Mouse (Mus musculus) CD4-positive, CD25-positive, alpha-beta regulatory T cell, adult 4 months (primary cell): Measurements from ENCODE around the gene Actg1. TPM values are rescaled to one million over a fixed set of nuclear protein-coding genes. Genes with fewer than 3 reads are reported as not detected.

Experiments
- ATAC-seq: one replicate; pipeline ENCODE4 v1.8.0; 2017
- polyA plus RNA-seq, 2 experiments: library from polyadenylated mRNA; unstranded; fragments of 100-300 nt; shearing (Covaris generic); gene quantifications; one replicate each; pipeline ENCODE4 v1.2.1; 2017

The Actg1 gene
- polyA plus RNA-seq, 2 experiments from 2014 or later: 2,387 to 3,192 TPM

DNA sequence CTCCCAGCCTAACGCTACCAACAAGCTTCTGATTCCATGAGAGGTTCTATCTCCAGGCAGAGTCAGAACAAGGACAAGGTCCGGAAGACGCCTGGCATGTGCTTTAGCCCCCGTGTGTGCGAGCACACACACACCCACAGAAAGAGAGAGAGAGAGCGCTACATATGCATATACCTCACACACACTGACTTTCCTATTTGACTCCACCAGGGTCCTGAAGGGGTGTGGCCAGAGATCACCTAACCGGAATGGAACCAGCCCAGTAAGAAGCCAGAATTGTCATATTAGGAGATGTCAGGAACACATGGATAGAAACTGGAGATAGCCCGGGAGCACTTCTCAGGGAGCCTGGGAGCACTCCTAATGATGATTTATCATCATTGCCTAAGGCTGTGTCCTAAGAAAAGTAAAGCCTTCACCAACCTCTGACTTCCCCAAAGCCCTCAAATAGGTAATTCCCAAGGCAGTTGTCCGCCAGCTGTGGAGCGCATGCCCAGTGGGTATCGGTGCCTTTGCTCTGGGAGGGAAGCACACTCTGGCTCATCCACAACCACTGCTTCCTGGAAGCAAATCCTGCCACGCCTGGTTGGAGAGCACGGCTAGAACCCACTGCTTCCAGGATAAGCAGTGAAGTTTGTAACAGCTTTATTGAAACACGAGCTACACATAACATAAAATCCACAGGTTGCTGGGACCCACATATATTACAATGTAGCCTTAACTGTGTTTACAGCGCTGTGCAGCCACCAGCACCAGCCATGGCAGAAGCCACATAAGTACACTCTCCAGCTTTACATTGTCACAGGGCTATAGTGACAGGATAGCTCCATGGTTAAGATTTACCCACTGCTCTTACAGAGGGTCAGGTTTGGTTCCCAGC is 39.7 kb downstream of the Actg1 start:
- no peak for ATAC-seq

DNA sequence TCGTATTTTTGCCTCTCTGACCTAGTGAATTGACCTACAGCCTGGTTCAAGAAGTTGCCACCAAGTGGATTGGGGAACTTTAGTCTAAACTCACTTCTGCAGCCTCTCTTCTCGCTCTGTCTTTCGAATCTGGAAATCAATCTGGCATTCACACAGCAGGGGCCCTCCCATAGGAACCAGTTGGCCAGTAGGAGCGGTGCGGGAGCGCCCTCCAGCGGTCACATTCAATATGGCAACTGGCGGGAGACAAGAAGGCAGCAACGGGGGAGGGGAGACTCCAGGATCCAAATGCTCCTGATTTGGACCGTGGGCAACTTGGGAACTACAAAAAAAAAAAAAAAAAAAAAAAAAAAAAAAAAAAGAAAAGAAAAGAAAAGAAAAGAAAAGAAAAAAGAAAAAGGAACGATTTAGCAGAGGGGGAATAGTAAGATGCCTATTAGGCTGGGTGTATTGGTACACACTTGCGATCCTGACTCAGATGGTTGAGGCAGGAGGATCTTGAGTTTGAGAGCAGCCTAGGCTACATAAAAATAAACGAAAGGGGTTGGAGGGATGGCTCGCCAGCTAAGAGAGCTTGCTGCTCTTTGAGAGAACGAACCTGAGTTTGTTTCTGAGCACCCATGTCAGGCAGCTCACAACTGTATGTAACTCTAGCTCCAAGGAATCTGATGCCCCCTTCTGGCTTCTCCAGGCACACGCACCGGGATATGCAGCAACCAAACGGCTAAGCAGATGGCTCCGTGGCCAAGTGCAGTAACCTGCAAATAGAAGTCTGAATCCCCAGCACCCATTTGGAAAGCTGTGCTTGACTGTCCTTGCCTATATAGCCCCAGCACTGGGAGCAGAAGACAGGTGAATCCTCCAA is 40.5 kb downstream of the Actg1 start:
- peak; percentile 25 for ATAC-seq

DNA sequence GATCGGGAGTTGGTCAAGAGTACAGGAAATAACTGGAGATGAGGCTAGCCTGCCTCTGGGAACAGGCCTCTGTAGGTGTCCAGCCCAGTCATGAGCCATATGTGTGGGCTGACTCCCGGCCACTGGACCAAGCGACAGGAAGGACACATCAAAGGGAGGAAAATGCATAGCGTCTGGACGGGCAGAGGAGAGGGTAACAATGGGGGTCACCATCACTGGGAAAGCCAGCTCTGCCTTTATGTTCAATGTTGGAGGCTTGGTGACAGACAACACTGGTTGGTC is 41.3 kb downstream of the Actg1 start:
- no peak for ATAC-seq

DNA sequence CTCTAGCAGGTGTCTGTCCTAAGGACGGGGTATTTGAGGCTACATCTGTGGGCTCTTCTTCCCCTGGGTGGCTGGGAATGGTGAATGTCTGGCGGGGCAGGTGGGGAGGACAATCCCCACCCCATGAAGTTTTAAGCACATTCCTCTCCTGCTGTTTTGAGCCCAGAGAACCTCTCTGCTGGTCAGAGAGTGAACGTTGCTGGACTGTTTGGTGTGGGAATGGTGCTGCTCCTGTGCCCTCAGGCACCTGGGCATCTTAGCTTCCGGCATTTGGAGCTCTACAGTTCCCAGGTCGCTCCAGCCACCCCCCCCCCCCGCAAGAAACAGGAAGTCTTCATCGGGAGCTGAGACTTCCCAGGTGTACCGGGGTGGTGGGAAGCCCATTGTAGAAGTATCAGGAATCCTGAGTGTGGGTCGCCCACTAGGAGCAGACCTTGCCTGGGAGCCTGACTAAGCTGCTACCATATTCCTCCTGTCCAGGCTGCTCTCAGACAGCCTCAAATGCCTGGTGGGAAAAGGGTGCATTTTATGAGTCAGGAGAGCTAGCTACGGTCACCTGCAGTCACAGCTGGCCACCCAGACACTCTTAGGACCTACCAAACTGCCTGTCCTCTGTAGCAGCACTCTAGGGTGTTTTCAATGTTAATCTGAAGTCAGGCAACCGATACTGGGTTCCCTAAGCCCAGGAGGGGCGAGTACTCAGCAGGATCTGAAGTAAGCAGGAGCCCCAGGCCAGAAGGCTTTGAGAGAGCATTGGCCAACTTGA is 41.8 kb downstream of the Actg1 start:
- no peak for ATAC-seq

DNA sequence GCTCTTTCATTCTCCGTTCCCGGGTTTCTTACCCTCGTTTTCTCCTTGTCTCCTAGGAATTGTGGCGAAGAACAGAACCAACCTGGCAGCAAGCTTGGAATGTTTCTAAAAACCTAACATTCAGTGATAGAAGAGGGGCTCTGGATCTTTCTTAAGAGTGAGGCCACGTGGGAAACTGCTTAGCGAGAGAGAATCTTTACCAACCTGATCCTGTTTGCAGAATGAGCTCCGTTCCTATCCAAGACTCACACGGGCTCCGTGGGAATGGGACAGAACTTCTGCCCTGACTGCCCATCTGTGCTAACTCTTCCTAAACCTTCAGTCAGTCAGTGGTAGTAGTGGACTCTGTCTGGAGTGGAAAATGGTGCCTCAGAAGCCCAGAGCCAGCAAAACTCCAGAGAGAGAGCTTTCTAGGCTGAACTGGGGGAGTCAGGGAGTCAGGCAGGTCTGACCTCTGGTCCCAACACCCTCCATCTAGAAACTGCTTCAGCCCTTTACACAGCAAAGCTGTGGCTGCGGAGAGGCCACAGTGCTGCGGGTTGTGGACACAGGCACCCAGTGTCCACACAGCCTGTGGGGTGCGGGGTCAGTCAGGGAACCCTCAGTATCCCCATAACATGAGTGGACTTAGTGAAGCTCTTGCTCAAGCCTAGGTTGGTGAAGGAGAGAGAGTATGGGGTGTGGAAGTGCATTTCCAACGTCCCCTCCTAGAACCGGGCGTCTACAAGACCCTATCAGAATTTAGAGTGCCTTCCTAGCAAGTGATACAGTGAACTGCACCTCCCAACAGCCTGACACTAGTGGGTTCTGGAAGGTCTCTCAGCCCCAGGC is 42.6 kb downstream of the Actg1 start:
- no peak for ATAC-seq

DNA sequence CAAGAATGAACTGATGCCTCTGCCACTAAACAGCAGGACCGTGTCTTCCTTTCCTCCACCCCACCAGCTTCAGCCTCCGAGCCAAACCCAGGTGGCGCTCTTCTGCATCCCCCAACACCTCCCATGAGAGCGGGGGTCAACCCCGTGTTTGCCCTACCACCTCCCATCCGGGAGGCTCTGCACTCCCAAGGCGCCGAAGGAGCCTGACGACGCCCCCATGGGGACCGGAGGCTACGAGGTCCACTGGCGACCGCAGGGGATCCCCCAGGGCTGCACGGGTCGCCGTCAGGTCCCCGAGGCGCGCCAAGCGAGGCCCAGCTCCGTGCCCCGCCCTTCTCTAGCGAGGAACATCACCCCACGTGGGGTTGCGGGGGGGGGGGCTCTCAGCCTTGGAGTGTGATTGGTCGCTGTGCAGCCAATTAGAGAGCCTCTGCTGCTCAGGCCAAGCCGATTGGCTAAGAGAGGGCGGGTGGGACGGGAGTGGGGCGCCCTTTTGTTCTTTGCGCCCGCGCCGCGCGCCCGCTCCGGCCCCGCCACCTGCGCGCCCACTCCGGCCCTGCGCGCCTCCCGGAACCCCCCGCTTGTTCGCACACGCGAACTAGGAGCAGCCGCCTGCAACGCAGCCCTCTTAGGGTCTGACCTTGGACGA is 43.3 kb downstream of the Actg1 start:
- peak; percentile 97 for ATAC-seq

DNA sequence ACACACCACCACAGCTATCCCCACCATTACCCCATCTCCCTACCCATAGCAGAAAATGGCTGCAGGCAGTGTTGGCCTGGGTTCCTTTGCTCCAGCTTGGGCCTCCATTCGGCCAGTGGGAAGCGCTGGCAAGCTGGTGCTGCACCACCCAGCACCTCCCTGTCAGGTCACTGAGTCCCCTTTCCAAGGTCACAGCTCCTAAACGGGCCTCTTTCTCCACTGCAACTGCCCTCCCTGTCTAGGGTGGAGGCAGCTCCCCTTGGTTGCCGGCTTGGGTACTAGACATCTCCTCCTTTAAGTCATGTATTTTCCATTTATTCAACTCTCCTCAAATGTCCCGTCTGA is 44.0 kb downstream of the Actg1 start:
- no peak for ATAC-seq

DNA sequence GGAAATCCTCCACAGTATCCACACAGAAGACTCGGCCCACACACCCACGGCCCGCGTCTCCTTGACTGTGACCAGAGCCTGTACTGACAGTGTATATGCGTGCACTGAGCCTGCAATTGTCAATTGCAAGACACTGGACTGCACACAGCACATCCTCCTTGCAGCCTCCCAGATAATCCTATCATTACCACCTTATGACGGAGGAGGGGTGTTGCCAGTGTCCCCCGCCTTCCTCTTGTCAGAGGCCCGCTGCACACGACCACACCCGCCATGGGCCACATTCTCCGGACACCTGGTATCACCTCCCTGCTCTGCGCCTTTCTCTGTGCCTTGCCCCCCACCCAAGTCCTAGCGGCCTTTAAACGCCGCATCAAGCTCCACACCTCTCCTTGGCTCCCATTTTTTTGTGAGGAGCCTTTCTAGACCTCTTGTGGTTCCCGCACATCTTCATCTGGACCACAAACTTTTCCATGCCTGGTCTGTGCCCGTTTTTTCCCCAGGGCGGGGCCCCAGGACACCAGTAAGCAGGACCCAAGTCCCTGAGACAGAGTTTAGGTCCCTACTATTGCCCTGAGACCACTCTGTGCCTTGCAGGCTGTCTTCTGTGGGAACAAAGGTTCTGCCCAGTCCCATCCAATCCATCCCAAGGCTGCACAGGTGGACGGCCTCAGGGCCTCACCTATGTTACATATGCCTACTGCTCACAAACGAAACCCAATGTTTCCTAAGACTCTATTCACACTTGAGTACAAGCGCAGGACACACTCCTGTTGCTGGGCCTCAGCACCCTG is 44.6 kb downstream of the Actg1 start:
- no peak for ATAC-seq

DNA sequence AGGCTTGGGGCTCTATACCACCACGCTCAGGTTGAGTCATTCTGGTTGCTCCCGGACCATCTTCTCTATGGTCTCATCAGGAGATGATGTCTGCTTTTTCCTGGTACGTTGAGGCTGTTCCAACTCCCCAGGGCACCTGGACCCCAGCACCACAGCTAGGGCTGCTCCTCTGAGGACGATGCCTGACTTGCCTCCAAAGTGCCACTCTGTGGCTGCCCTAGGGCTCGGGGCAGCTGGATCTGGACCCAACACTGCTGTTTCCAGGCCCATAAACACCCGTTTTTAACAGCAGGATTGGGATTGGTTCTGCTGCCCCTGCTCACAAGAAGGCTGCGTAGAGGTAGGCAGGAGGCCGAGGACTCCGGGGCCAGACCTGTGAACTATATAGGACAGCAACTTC is 45.2 kb downstream of the Actg1 start:
- ATAC-seq: no peak

DNA sequence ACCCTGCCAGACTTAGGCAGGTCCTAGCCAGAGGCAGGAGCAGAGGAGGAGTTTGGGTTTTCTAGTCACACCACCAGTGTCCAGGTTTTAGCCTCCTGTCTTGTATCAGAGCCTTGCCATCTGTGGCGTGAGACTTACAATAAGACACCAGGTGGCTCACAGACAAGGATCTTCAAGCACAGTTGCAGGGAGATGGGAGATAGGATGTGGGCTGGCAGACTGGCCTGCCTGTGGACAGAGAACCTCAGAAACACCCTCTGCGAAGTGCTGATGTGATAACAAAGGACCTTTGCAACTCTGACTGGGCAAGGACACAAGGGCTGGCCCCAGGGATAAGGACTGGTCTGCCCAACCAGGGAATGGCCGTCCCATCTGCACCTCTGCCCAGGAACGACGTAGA is 48.9 kb downstream of the Actg1 start:
- ATAC-seq: no peak

DNA sequence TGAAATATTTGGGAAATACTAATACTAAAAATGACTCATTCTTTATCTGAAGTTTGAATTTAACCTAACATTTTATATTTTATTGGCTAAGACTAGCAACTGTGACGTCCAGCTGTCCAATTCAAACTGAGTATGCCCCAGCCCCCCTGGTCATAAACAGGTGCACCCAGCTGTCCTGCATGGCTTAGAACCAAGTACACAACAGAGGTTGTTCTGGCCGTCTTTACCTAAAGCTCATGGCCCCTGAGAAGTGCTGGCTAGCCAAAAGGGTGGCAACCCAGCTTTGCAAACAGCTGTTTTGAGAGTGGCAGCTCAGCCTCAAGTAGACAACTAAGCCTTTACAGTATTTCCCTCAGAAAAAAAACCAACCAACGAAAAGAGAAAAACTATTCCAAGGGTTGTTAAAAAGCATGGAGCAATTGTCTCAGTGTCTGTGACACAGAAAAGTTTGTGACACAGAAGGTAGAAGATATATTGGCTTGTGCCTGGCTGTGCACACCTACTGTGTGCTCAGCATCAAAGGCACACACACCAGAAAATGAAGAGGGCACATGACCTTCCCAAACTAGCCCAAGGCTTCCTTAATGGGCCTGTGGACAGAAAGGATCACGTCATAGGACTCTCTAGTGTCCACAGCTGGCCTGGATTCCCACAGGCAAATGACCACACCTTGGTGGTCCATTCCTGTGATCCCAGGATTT is 49.8 kb downstream of the Actg1 start:
- no peak for ATAC-seq

DNA sequence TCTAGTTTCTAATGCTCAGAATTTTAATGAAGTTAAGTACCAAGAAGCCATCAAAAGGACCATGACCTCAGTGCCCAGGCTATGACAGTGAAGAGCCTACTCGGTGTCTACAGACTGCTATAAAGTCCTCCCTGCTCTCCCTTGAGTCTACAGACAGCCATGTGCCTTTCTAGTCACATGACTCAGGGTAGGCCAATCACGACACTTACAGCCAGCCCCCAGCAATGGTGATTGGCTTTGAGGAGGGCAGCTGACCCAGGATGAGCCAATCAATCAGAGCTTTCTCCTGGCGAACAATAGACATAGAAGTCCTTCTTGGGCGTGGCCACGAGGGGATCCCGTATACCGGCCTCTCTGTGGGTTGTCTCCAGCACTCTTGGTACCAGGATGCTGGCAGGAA is 50.6 kb downstream of the Actg1 start:
- ATAC-seq: no peak

DNA sequence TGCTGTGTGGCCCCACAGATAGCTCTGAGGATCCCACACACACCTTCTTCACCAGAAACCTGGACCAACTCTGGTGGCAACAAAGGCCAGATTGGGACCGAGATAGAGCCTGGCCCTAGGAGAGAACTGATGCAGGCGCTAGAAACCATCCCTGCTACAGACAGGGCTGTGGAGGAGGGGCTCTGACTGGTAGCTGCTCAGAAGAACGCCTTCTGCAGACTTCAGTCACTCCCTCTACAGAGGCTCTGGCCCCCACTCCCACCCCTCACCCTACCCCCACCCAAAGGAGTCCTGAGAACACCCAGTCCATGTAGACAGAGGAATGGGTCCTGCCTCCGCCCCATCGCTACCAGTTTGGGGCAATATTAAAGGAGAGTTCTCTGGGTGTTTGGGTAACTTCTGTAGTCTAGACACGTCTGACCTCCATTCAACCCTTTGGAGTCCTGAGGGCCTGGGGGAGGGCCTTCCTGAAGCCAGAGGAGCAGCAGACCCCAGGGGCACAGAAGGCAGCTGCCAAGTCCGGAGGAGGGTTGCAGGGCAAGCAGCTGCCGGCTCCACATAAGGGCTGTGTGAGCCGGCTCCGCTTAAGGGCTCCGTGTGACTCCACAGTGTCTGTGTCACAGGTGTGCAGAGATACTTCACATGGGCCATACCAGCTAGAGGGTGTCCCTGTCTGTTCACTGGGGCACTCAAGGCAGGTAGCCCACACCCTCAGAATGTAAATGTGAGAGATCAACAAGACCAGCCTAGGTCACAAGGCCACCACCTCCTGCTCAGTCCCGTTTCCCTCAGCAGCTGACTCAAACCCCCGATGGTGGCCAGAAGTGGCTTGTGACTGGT is 51.8 kb downstream of the Actg1 start:
- ATAC-seq: no peak

Other genes with a start within 250 kb of the Actg1 start
- 10 to 100 TPM in 1 of 2 experiments, 1 to 10 TPM in 1; 9.2 to 12.1 TPM for gene Tepsin, start 249.8 kb downstream of the Actg1 start, polyA plus RNA-seq
- gene Ndufaf8, start 249.6 kb downstream of the Actg1 start, polyA plus RNA-seq: 10 to 100 TPM; 77.9 to 85.0 TPM
- gene Slc38a10, start 197.2 kb downstream of the Actg1 start, polyA plus RNA-seq: 10 to 100 TPM; 34.8 to 49.2 TPM
- gene Bahcc1, start 115.6 kb downstream of the Actg1 start, polyA plus RNA-seq: not detected
- under 1 TPM; 0.67 to 0.99 TPM for gene Fscn2, start 13.0 kb upstream of the Actg1 start, polyA plus RNA-seq
- 10 to 100 TPM; 17.8 to 27.0 TPM for gene Faap100, start 30.2 kb upstream of the Actg1 start, polyA plus RNA-seq
- gene Nploc4, start 89.2 kb upstream of the Actg1 start, polyA plus RNA-seq: 10 to 100 TPM in 1 of 2 experiments, 1 to 10 TPM in 1; 9.5 to 11.0 TPM
- gene Tspan10, start 94.1 kb upstream of the Actg1 start, polyA plus RNA-seq: not detected
- gene Pde6g, start 105.0 kb upstream of the Actg1 start, polyA plus RNA-seq: under 1 TPM in 1 of 2 experiments, not detected in 1; 0.83 TPM
- gene Oxld1, start 109.5 kb upstream of the Actg1 start, polyA plus RNA-seq: 1 to 10 TPM; 3.5 to 4.6 TPM
- gene Ccdc137, start 109.6 kb upstream of the Actg1 start, polyA plus RNA-seq: 10 to 100 TPM; 19.8 to 27.7 TPM
- gene Arl16, start 119.1 kb upstream of the Actg1 start, polyA plus RNA-seq: 10 to 100 TPM; 34.8 to 44.8 TPM
- 10 to 100 TPM; 67.0 to 68.0 TPM for gene Mrpl12, start 136.1 kb upstream of the Actg1 start, polyA plus RNA-seq
- gene Slc25a10, start 143.3 kb upstream of the Actg1 start, polyA plus RNA-seq: 10 to 100 TPM; 11.0 to 14.3 TPM
- not detected for gene Gcgr, start 182.2 kb upstream of the Actg1 start, polyA plus RNA-seq
- gene Mcrip1, start 201.2 kb upstream of the Actg1 start, polyA plus RNA-seq: 100 to 1,000 TPM; 114 to 126 TPM
- gene Ppp1r27, start 202.6 kb upstream of the Actg1 start, polyA plus RNA-seq: not detected
- 100 to 1,000 TPM; 162 to 169 TPM for gene P4hb, start 224.7 kb upstream of the Actg1 start, polyA plus RNA-seq
- gene Arhgdia, start 233.1 kb upstream of the Actg1 start, polyA plus RNA-seq: 100 to 1,000 TPM; 554 to 866 TPM
- gene Alyref, start 249.8 kb upstream of the Actg1 start, polyA plus RNA-seq: 10 to 100 TPM in 1 of 2 experiments, 1 to 10 TPM in 1; 8.5 to 42.6 TPM
- 100 to 1,000 TPM; 122 to 134 TPM for gene Anapc11, start 249.9 kb upstream of the Actg1 start, polyA plus RNA-seq